Mouse (Mus musculus) liver, postnatal 0 days (tissue): ENCODE results near the gene Col4a3.

Experiments used
- CTCF ChIP-seq: sonication (generic); IDR thresholded peaks from 2 replicates; pipeline ENCODE4 v1.5.1; 2016; ENCODE audit warnings: antibody characterized with exemption, low read depth
- EP300 ChIP-seq: IDR thresholded peaks from 2 replicates; pipeline ENCODE4 v1.6.1; 2016; ENCODE audit warnings: antibody characterized with exemption, low read depth, mild to moderate bottlenecking

DNA sequence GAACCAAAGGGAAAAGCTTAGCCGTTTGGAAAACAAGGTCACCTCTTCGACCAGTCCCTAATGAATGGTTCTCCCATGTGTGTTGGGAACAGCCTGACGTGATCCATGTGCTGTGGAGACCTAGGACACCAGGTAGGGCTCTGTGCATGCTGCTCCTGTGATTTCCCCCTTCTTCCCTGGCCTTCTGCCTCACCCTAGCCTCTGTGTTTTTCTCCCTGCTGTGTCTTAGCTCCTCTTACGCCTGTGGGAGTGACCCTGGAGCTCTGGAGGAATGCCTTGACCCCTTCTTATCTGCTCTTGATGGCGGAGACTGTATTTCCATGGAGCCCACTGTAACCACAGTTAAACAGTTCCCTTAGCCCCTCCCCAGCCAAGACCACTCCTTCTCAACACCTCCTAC, 31.8 kb upstream of the Col4a3 start:
- TF ChIP-seq EP300, result no peak
- TF ChIP-seq CTCF, result no peak
